Mouse (Mus musculus): Measurements from ENCODE around the gene Cts3. TPM values are rescaled to one million over a fixed set of nuclear protein-coding genes. Genes with fewer than 3 reads are reported as not detected.

The Cts3 gene
- not detected for total RNA-seq (2023)

DNA sequence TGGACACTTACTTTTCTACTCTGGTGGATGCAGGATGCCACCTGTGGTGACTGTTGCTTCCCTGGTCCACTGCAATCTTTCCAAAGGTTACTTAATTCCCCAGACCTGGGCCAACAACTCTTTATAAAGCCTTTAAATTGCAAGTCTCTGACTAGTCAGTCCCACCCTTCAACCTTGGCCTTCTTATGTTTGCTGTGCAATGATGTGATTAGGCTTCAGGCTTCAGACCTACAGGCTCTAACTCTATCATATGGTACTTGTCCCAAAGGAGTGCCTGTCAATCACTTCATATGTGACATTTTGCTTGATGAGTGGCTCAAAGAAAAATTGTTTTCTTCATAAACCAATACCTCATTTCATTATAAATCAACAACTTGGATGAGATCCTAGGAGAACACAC, at the start of gene Cts3:
Gene Cts3 (minus strand): TSS at position 101 of the 400 bp plus-strand sequence.

GRCm38 (mm10) chr13:61568074-61568473, 1.9 kb downstream of the Cts3 start, which contains the start of gene Gm49352:
Gm49352 (minus strand) TSS chr13:61568174.

GRCm38 (mm10) chr13:61541631-61542030, 28.3 kb downstream of the Cts3 start, which contains the start of gene Ctsm:
Ctsm (minus strand) TSS chr13:61541839.

Other genes starting within 250 kb of the Cts3 start
- not detected for gene Cts7, start 211.9 kb downstream of the Cts3 start, total RNA-seq (2023)
- gene Ctsm, start 28.3 kb downstream of the Cts3 start, total RNA-seq (2023) = not detected
- gene Gm49352, start 2.0 kb downstream of the Cts3 start, total RNA-seq (2023) = not detected

Measured in B cell, adult 67 days (primary cell).